Mouse (Mus musculus): Measurements from ENCODE around the gene Gm21860.
"Not testable (repeated sequence)": the region's sequence is repeated elsewhere in the genome, so short reads cannot be mapped to it uniquely, and the experiment has no call there.

Gene Gm21860

GRCm38 (mm10) chrY:90732101-90732542 lies 22.5 kb downstream of the Gm21860 start:
- DNase-seq (ENCODE audit: low spot score), result not testable (repeated sequence)

GRCm38 (mm10) chrY:90731593-90731955 lies 23.0 kb downstream of the Gm21860 start:
- DNase-seq (ENCODE audit: low spot score), result not testable (repeated sequence)

GRCm38 (mm10) chrY:90730908-90731592 lies 23.6 kb downstream of the Gm21860 start:
- DNase-seq (ENCODE audit: low spot score), result not testable (repeated sequence)

- not testable (repeated sequence) for DNase-seq (ENCODE audit: low spot score)
Measured at GRCm38 (mm10) chrY:90729816-90730303, 24.8 kb downstream of the Gm21860 start.

- DNase-seq (ENCODE audit: low spot score), result not testable (repeated sequence)
Measured at GRCm38 (mm10) chrY:90728905-90729256, 25.7 kb downstream of the Gm21860 start.

- not testable (repeated sequence) for DNase-seq (ENCODE audit: low spot score)
Measured at GRCm38 (mm10) chrY:90728251-90728904, 26.2 kb downstream of the Gm21860 start.

GRCm38 (mm10) chrY:90727121-90727908 lies 27.3 kb downstream of the Gm21860 start:
- DNase-seq (ENCODE audit: low spot score), result not testable (repeated sequence)

GRCm38 (mm10) chrY:90725701-90726451 lies 28.7 kb downstream of the Gm21860 start:
- DNase-seq (ENCODE audit: low spot score), result not testable (repeated sequence)

- not testable (repeated sequence) for DNase-seq (ENCODE audit: low spot score)
Measured at GRCm38 (mm10) chrY:90725166-90725565, 29.5 kb downstream of the Gm21860 start.

GRCm38 (mm10) chrY:90724014-90724709 lies 30.5 kb downstream of the Gm21860 start:
- DNase-seq (ENCODE audit: low spot score), result peak; percentile 66

- DNase-seq (ENCODE audit: low spot score), result not testable (repeated sequence)
Measured at GRCm38 (mm10) chrY:90723336-90723987, 31.2 kb downstream of the Gm21860 start.

GRCm38 (mm10) chrY:90720505-90720904 lies 34.1 kb downstream of the Gm21860 start:
- not testable (repeated sequence) for DNase-seq (ENCODE audit: low spot score)

GRCm38 (mm10) chrY:90719403-90720232 lies 35.0 kb downstream of the Gm21860 start:
- not testable (repeated sequence) for DNase-seq (ENCODE audit: low spot score)

- peak; percentile 50 for DNase-seq (ENCODE audit: low spot score)
Measured at GRCm38 (mm10) chrY:90718583-90719402, 35.8 kb downstream of the Gm21860 start.

- DNase-seq (ENCODE audit: low spot score), result not testable (repeated sequence)
Measured at GRCm38 (mm10) chrY:90718021-90718420, 36.6 kb downstream of the Gm21860 start.

GRCm38 (mm10) chrY:90717496-90717895 lies 37.1 kb downstream of the Gm21860 start:
- not testable (repeated sequence) for DNase-seq (ENCODE audit: low spot score)
